Mouse (Mus musculus) neural tube, postnatal 0 days (tissue): ENCODE data around the gene Cttn. TPM values are rescaled to one million over a fixed set of nuclear protein-coding genes. Genes with fewer than 3 reads are reported as not detected.

Experiments used
- polyA plus RNA-seq: library from polyadenylated mRNA; unstranded; fragments of >200 nt; fragmentation: Nextera tagmentation; extraction: Ambion mirVana; gene quantifications from 2 replicates; pipeline ENCODE4 v1.2.1, GENCODE M21; 2015

The Cttn gene
- 124 and 133 TPM in 2 replicates for polyA plus RNA-seq

GRCm38 (mm10) chr7:144470545-144471059 lies at the start of gene Cttn:
TSS of gene Cttn (minus strand) at chr7:144471009.

Other genes starting within 250 kb of the Cttn start
- gene Ppfia1, start 82.7 kb upstream of the Cttn start, polyA plus RNA-seq, result 17.0 and 21.3 TPM in 2 replicates
- 4.4 and 4.9 TPM in 2 replicates for gene Fadd, start 111.5 kb upstream of the Cttn start, polyA plus RNA-seq